Mouse (Mus musculus) spleen, postnatal 14 days (tissue): ENCODE results near the gene Olfr389.

Source experiments
- DNase-seq, 2 experiments: peaks; one replicate each; pipeline ENCODE4 v3.0.0; 2021 to 2022; ENCODE audit warnings: low spot score in 2 of 2

The Olfr389 gene

GRCm38 (mm10) chr11:73780613-73781012 lies at the start of gene Olfr389:
Olfr389 (minus strand) TSS chr11:73780713.
- no peak for DNase-seq

- no peak for DNase-seq
These were observed 36.4 kb upstream of the Olfr389 start, which contains the start of gene Olfr392 for GRCm38 (mm10) chr11:73816949-73817348. Olfr392 (minus strand) TSS chr11:73817049.

GRCm38 (mm10) chr11:73802952-73803351 lies 22.4 kb upstream of the Olfr389 start, which contains the start of gene Olfr391-ps:
Olfr391-ps (minus strand) TSS chr11:73803052.
- DNase-seq = no peak

- DNase-seq = no peak
These were observed 2.2 kb upstream of the Olfr389 start, which contains the start of gene Olfr390 for GRCm38 (mm10) chr11:73782664-73783063. Olfr390 (plus strand) TSS chr11:73782964.

- DNase-seq = no peak
These were observed 21.4 kb downstream of the Olfr389 start for GRCm38 (mm10) chr11:73759115-73759514.
